Mouse (Mus musculus): Measurements from ENCODE around the gene Rgs3. TPM values are rescaled to one million over a fixed set of nuclear protein-coding genes. Genes with fewer than 3 reads are reported as not detected.

Gene Rgs3
- polyA plus RNA-seq, 1 experiment from 2014 or later = 46.7 TPM

GRCm38 (mm10) chr4:62704204-62704603 is 144.6 kb downstream of the Rgs3 start:
- ATAC-seq (replicated peaks) = no peak
- Histone ChIP-seq H3K27me3 (no peaks in the 10 kb centered on the region), H3K4me2 (replicated peaks) (no peak overlapping the region), H3K27ac (replicated peaks) (no peak overlapping the region), H3K4me3 (no peak overlapping the region), H3K4me1 (peaks cover 10% of the 10 kb centered on the region), H3K36me3 (peaks cover 35% of the 10 kb centered on the region), H3K9ac (replicated peaks) (no peak overlapping the region), H3K9me3 (no peaks in the 10 kb centered on the region)
- 94% methylated on average over 13 of the region's 13 CpGs for WGBS

- 78% methylated on average over 10 of the region's 10 CpGs for WGBS
- peaks cover 35% of the 10 kb centered on the region for H3K36me3 ChIP-seq
- H3K9ac ChIP-seq (replicated peaks) = no peak overlapping the region
- H3K27me3 ChIP-seq = no peaks in the 10 kb centered on the region
- H3K27ac ChIP-seq (replicated peaks) = no peak overlapping the region
- H3K4me1 ChIP-seq = peaks cover 2% of the 10 kb centered on the region
- no peak overlapping the region for H3K4me2 ChIP-seq (replicated peaks)
- H3K9me3 ChIP-seq = no peaks in the 10 kb centered on the region
- no peak overlapping the region for H3K4me3 ChIP-seq
- ATAC-seq (replicated peaks) = no peak
Observed at GRCm38 (mm10) chr4:62705013-62705412, 145.4 kb downstream of the Rgs3 start.

- Histone ChIP-seq H3K4me3 (no peak overlapping the region), H3K4me2 (replicated peaks) (no peak overlapping the region), H3K9ac (replicated peaks) (no peak overlapping the region), H3K4me1 (no peaks in the 10 kb centered on the region), H3K27ac (replicated peaks) (no peak overlapping the region), H3K9me3 (no peaks in the 10 kb centered on the region), H3K36me3 (peaks cover 27% of the 10 kb centered on the region), H3K27me3 (no peaks in the 10 kb centered on the region)
- no peak for ATAC-seq (replicated peaks)
- 48% methylated on average over 3 of the region's 3 CpGs for WGBS
Observed at GRCm38 (mm10) chr4:62705749-62706148, 146.1 kb downstream of the Rgs3 start.

DNA sequence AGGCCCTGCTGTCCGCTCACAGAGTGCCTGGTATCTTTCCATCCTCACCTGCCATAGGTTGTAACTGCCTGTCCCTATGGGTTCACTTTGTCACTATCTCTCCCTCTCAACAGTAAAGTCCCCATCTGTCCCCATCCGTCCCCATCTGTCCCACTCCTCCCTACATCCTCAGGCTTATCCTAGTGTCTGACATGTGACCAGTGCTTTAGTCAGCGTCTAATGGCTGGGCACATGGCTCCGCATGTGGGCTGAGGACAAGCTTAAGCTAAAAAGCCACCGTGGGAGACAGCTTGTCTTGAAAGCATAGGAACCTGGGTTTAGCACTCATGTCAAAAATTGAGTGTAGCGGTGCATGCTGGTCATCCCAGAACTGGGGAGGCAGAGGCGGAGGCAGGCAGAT is 148.4 kb downstream of the Rgs3 start:
- H3K4me1 ChIP-seq = no peaks in the 10 kb centered on the region
- no peaks in the 10 kb centered on the region for H3K9me3 ChIP-seq
- peaks cover 14% of the 10 kb centered on the region for H3K36me3 ChIP-seq
- H3K9ac ChIP-seq (replicated peaks) = no peak overlapping the region
- no peaks in the 10 kb centered on the region for H3K27me3 ChIP-seq
- no peak overlapping the region for H3K4me3 ChIP-seq
- ATAC-seq (replicated peaks) = no peak
- WGBS = 84% methylated on average over 7 of the region's 7 CpGs
- no peak overlapping the region for H3K4me2 ChIP-seq (replicated peaks)
- H3K27ac ChIP-seq (replicated peaks) = no peak overlapping the region

GRCm38 (mm10) chr4:62708994-62709393 is 149.3 kb downstream of the Rgs3 start:
- 74% methylated on average over 1 of the region's 1 CpGs for WGBS
- no peak overlapping the region for H3K9ac ChIP-seq (replicated peaks)
- no peak for ATAC-seq (replicated peaks)

GRCm38 (mm10) chr4:62709448-62709847 is 149.8 kb downstream of the Rgs3 start:
- Histone ChIP-seq H3K9ac (replicated peaks) (no peak overlapping the region), H3K36me3 (peaks cover under 1% of the 10 kb centered on the region; the same call in 1 of the 2 replicates), H3K4me3 (no peak overlapping the region), H3K9me3 (no peaks in the 10 kb centered on the region), H3K27ac (replicated peaks) (no peak overlapping the region), H3K27me3 (no peaks in the 10 kb centered on the region), H3K4me1 (no peaks in the 10 kb centered on the region), H3K4me2 (replicated peaks) (no peak overlapping the region)
- WGBS = 75% methylated on average over 5 of the region's 5 CpGs
- ATAC-seq (replicated peaks) = no peak

More at GRCm38 (mm10) chr4:62708994-62709393, 149.3 kb downstream of the Rgs3 start:
- Histone ChIP-seq H3K27ac (replicated peaks) (no peak overlapping the region), H3K4me1 (no peaks in the 10 kb centered on the region), H3K4me3 (no peak overlapping the region), H3K27me3 (no peaks in the 10 kb centered on the region), H3K36me3 (peaks cover 5% of the 10 kb centered on the region; the same call in 1 of the 2 replicates), H3K9me3 (no peaks in the 10 kb centered on the region), H3K4me2 (replicated peaks) (no peak overlapping the region)

GRCm38 (mm10) chr4:62711159-62711558 is 151.5 kb downstream of the Rgs3 start:
- Histone ChIP-seq H3K4me2 (replicated peaks) (no peak overlapping the region), H3K4me1 (no peaks in the 10 kb centered on the region), H3K9ac (replicated peaks) (no peak overlapping the region), H3K9me3 (no peaks in the 10 kb centered on the region), H3K27me3 (no peaks in the 10 kb centered on the region), H3K27ac (replicated peaks) (no peak overlapping the region), H3K36me3 (no peaks in the 10 kb centered on the region), H3K4me3 (no peak overlapping the region)
- no peak for ATAC-seq (replicated peaks)
- 73% methylated on average over 7 of the region's 7 CpGs for WGBS

- no peaks in the 10 kb centered on the region for H3K4me1 ChIP-seq
- WGBS = 85% methylated on average over 4 of the region's 4 CpGs
Observed at GRCm38 (mm10) chr4:62711582-62711981, 151.9 kb downstream of the Rgs3 start.

DNA sequence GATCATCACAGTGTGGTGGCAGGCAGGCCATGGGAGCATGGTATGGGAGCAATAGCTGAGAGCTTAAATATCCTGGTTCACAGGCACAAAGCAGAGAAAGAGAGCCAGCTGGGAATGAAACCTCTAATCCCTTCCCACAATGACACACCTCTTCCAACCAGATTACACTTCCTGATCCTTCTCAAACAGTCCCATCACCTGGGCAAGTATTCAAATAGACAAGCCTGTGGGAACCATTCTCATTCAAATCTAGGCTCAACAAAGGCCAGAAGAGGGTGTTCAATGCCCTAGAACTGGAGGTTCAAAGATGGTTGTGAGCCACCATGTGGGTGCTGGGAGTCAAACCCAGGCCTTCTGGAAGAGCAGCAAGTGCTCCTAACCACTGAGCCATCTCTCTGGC is 161.2 kb downstream of the Rgs3 start:
- Histone ChIP-seq H3K36me3 (no peaks in the 10 kb centered on the region), H3K4me1 (no peaks in the 10 kb centered on the region), H3K4me3 (no peak overlapping the region), H3K4me2 (replicated peaks) (no peak overlapping the region), H3K9me3 (no peaks in the 10 kb centered on the region), H3K27me3 (no peaks in the 10 kb centered on the region), H3K9ac (replicated peaks) (no peak overlapping the region), H3K27ac (replicated peaks) (no peak overlapping the region)
- ATAC-seq (replicated peaks) = no peak

More at GRCm38 (mm10) chr4:62711582-62711981, 151.9 kb downstream of the Rgs3 start:
- ATAC-seq (replicated peaks) = no peak
- H3K4me3 ChIP-seq = no peak overlapping the region
- no peak overlapping the region for H3K27ac ChIP-seq (replicated peaks)
- no peak overlapping the region for H3K9ac ChIP-seq (replicated peaks)
- no peaks in the 10 kb centered on the region for H3K36me3 ChIP-seq
- H3K4me2 ChIP-seq (replicated peaks) = no peak overlapping the region
- no peaks in the 10 kb centered on the region for H3K27me3 ChIP-seq
- no peaks in the 10 kb centered on the region for H3K9me3 ChIP-seq

DNA sequence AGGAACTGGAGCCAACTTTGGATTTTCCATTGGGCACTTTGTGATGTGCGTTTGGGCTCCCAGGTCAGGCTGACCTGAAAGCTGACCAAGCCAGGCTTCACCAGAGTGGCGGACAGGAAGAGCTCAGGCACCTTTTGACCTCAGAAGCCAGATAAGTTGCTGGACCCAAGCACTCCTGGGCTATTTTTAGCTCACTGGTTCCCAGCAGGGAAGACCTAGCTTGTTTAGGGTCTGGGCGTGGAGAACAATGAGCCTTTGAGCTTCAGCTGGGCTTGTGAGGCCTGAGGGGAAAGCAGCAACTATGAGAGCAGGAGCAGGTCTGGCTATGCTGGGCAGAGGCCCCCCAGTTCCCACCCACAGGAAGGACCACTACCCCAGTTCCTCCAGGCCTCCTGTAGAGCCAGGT is 162.4 kb downstream of the Rgs3 start:
- Histone ChIP-seq H3K36me3 (no peaks in the 10 kb centered on the region), H3K4me2 (replicated peaks) (no peak overlapping the region), H3K27ac (replicated peaks) (no peak overlapping the region), H3K9me3 (no peaks in the 10 kb centered on the region), H3K4me1 (no peaks in the 10 kb centered on the region), H3K9ac (replicated peaks) (no peak overlapping the region), H3K4me3 (no peak overlapping the region), H3K27me3 (no peaks in the 10 kb centered on the region)
- WGBS = 43% methylated on average over 3 of the region's 3 CpGs
- no peak for ATAC-seq (replicated peaks)

DNA sequence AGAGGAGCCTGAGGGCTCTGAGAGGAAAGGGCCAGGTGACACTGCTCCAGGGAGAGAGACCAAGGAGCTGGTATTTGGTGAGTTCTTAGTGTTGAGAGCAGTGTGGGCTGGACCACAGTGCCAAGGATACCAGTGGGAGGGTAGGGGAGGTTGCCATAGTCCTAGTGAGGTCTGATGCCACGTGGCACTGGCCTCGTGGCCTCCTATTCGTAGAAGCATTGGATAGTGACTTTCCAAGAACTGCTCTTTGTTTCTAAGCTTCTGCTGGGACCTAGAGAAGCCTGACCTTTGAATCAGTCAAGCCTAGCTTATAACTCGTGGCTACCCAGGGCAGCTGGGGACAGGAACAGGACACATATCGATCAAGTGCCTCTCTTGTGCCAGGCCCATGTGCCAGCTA is 164.1 kb downstream of the Rgs3 start:
- Histone ChIP-seq H3K4me3 (no peak overlapping the region), H3K9me3 (no peaks in the 10 kb centered on the region), H3K4me2 (replicated peaks) (no peak overlapping the region), H3K36me3 (no peaks in the 10 kb centered on the region), H3K27ac (replicated peaks) (no peak overlapping the region), H3K4me1 (no peaks in the 10 kb centered on the region), H3K9ac (replicated peaks) (no peak overlapping the region), H3K27me3 (no peaks in the 10 kb centered on the region)
- no peak for ATAC-seq (replicated peaks)
- 87% methylated on average over 5 of the region's 5 CpGs for WGBS

DNA sequence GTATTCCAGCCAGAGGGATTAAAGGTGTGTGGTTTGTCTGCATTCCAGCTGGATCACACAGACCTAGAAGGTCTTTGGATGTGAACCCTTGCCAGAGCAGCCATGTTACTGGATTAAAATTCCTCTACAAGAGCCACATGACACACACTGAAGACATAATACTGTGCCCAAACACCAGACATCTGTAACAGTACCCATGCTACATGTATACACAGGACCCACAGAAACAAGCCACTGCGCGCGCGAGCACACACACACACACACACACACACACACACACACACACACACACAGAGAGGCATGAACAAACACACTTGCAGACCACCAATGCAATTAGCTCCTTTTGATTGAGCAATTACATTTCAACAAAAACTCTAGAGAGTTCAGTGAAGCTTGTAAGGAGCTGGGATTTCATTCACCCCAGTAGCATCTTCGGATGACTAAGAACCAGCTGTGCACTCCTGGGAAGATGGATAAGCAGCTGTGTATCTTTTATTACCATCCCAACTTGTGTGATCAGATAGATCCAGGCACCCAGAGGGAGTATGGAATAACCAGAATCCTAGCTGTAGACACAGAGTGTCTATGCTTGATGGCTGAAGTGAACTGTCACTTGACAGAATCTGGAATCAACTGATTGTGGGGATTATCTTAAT is 166.8 kb downstream of the Rgs3 start:
- H3K27me3 ChIP-seq = no peaks in the 10 kb centered on the region
- 0 out of 2 replicates have a peak, but pooled peaks have one; percentile 42 for ATAC-seq (replicated peaks)
- WGBS = 77% methylated on average over 5 of the region's 5 CpGs

More for the DNA sequence above, 166.8 kb downstream of the Rgs3 start:
- Histone ChIP-seq H3K36me3 (no peaks in the 10 kb centered on the region), H3K9me3 (no peaks in the 10 kb centered on the region), H3K27ac (replicated peaks) (0 out of 2 replicates have a peak overlapping the region, but pooled peaks have one; percentile 2), H3K4me3 (no peak overlapping the region), H3K4me2 (replicated peaks) (no peak overlapping the region), H3K4me1 (no peaks in the 10 kb centered on the region), H3K9ac (replicated peaks) (no peak overlapping the region)

Data from forebrain, embryonic 15.5 days (tissue).